In genomic region chr15:83085901-83086300, GRCm38 (mm10) we compare ENCODE assay signal across 8 mouse cellular contexts. TPM values are rescaled to one million over a fixed set of nuclear protein-coding genes. Genes with fewer than 3 reads are reported as not detected.
A peak's percentile ranks its signal among the peaks of the same experiment; 100 is the strongest.
DNase-seq lines count a peak whose midpoint lies in the region; ATAC-seq lines count a peak whose summit lies in the region.

No protein-coding gene starts in this region.

- peak; percentile 73 for DNase-seq in forebrain, embryonic 11.5 days (ENCODE audit: low spot score)
- DNase-seq in ovary, postnatal 36 days (ENCODE audit: low spot score), result peak; percentile 40
- no peak for DNase-seq in ovary, adult 18-20 months (ENCODE audit: low spot score)
- peak; percentile 61 for DNase-seq in c-Kit-positive CD71-positive TER-119-negative erythroid progenitor cells, embryonic 14.5 days (ENCODE audit: low read depth)
- peak; percentile 73 for DNase-seq in kidney, postnatal 10 days
- peak; percentile 80 for DNase-seq in naive thymus-derived CD4-positive, alpha-beta T cell, adult 2 months (ENCODE audit: low read depth)
- DNase-seq in Muller cell, postnatal 12 days (ENCODE audit: inconsistent ontology term), result no peak

- no peaks in the 10 kb centered on the region for H3K9me3 ChIP-seq in forebrain, embryonic 11.5 days (ENCODE audit: control insufficient read depth, low read length)
- no peaks in the 10 kb centered on the region for H3K9me3 ChIP-seq in forebrain, embryonic 13.5 days (replicated peaks)

- no peak overlapping the region for H3K4me3 ChIP-seq in forebrain, embryonic 11.5 days (ENCODE audit: low read depth, low read length)
- no peak overlapping the region for H3K4me3 ChIP-seq in forebrain, embryonic 13.5 days

- peaks cover 4% of the 10 kb centered on the region; the same call in 1 of the 2 replicates for H3K27me3 ChIP-seq in forebrain, embryonic 11.5 days (ENCODE audit: control insufficient read depth, insufficient read depth, low read length)
- H3K27me3 ChIP-seq in forebrain, embryonic 13.5 days, result peaks cover 24% of the 10 kb centered on the region

- no peak overlapping the region for H3K27ac ChIP-seq in forebrain, embryonic 11.5 days (ENCODE audit: low read depth, low read length)
- no peak overlapping the region for H3K27ac ChIP-seq in forebrain, embryonic 13.5 days

- H3K36me3 ChIP-seq in forebrain, embryonic 11.5 days (ENCODE audit: control insufficient read depth, insufficient read depth, low read length), result no peaks in the 10 kb centered on the region
- no peaks in the 10 kb centered on the region for H3K36me3 ChIP-seq in forebrain, embryonic 13.5 days (ENCODE audit: poor library complexity, severe bottlenecking)

- H3K9ac ChIP-seq in forebrain, embryonic 11.5 days (ENCODE audit: low read length), result no peak overlapping the region
- no peak overlapping the region for H3K9ac ChIP-seq in forebrain, embryonic 13.5 days

- no peak overlapping the region for H3K4me2 ChIP-seq in forebrain, embryonic 11.5 days (ENCODE audit: low read depth, low read length, severe bottlenecking)
- no peak overlapping the region for H3K4me2 ChIP-seq in forebrain, embryonic 13.5 days

- ATAC-seq in forebrain, embryonic 11.5 days (replicated peaks; ENCODE audit: low FRiP score), result no peak
- ATAC-seq in forebrain, embryonic 13.5 days, result no peak

- WGBS in forebrain, embryonic 11.5 days, result 38% methylated on average over 7 of the region's 7 CpGs
- 37% methylated on average over 7 of the region's 7 CpGs for WGBS in forebrain, embryonic 13.5 days

- no peaks in the 10 kb centered on the region for H3K4me1 ChIP-seq in forebrain, embryonic 11.5 days (replicated peaks; ENCODE audit: control insufficient read depth, insufficient read depth, low read length)
- H3K4me1 ChIP-seq in forebrain, embryonic 13.5 days, result peaks cover 34% of the 10 kb centered on the region

RNA-seq across cellular contexts. Expression of gene Serhl, which starts 3.4 kb away (rescaled TPM):
- 46.0 and 47.3 TPM in 2 replicates for polyA plus RNA-seq in forebrain, embryonic 11.5 days (2014; fragmentation: Nextera tagmentation; extraction: Ambion mirVana)
- polyA plus RNA-seq in forebrain, embryonic 13.5 days (2015; fragmentation: Nextera tagmentation; extraction: Ambion mirVana), result 35.4 and 36.9 TPM in 2 replicates

RNA-seq across cellular contexts. Expression of gene Rrp7a, which starts 36.7 kb away (rescaled TPM):
- 71.2 and 79.7 TPM in 2 replicates for polyA plus RNA-seq in forebrain, embryonic 11.5 days (2014; fragmentation: Nextera tagmentation; extraction: Ambion mirVana)
- 64.2 and 77.1 TPM in 2 replicates for polyA plus RNA-seq in forebrain, embryonic 13.5 days (2015; fragmentation: Nextera tagmentation; extraction: Ambion mirVana)

RNA-seq across cellular contexts. Expression of gene Nfam1, which starts 52.8 kb away (rescaled TPM):
- 1.7 and 2.9 TPM in 2 replicates for polyA plus RNA-seq in forebrain, embryonic 11.5 days (2014; fragmentation: Nextera tagmentation; extraction: Ambion mirVana)
- 1.2 and 1.5 TPM in 2 replicates for polyA plus RNA-seq in forebrain, embryonic 13.5 days (2015; fragmentation: Nextera tagmentation; extraction: Ambion mirVana)

Comparison
In these comparisons a context has a peak if more than half of its experiments do, and no peak if none do; other contexts are left out.
1. DNase-seq: peak in forebrain, embryonic 11.5 days (single experiment), ovary, postnatal 36 days (single experiment), c-Kit-positive CD71-positive TER-119-negative erythroid progenitor cells, embryonic 14.5 days (single experiment), kidney, postnatal 10 days (single experiment) and naive thymus-derived CD4-positive, alpha-beta T cell, adult 2 months (single experiment); none in ovary, adult 18-20 months (single experiment) and Muller cell, postnatal 12 days (single experiment).